Mouse (Mus musculus): Measurements from ENCODE around the gene 2010111I01Rik. TPM values are rescaled to one million over a fixed set of nuclear protein-coding genes. Genes with fewer than 3 reads are reported as not detected.
"Not testable (repeated sequence)": the region's sequence is repeated elsewhere in the genome, so short reads cannot be mapped to it uniquely, and the experiment has no call there.

2010111I01Rik gene
- polyA plus RNA-seq, 1 experiment = 22.5 TPM

GRCm38 (mm10) chr13:63309563-63309962 lies 344.9 kb downstream of the 2010111I01Rik start:
- WGBS = 85% methylated on average over 3 of the region's 3 CpGs
- no peak overlapping the region for H3K4me3 ChIP-seq (ENCODE audit: extremely low read depth, insufficient read depth, insufficient read length)
- H3K4me1 ChIP-seq (ENCODE audit: control insufficient read depth, insufficient read depth, insufficient read length) = no peaks in the 10 kb centered on the region
- no peak overlapping the region for H3K27ac ChIP-seq (ENCODE audit: insufficient read depth, low read length)
- DNase-seq (ENCODE audit: low read depth in 1 of 2, low spot score in 2 of 2) = no peak
- H3K36me3 ChIP-seq (ENCODE audit: control insufficient read depth, insufficient read depth, low read length) = 0 out of 2 replicates have a peak, but pooled peaks cover 1% of the 10 kb centered on the region
- TF ChIP-seq POLR2A (IDR thresholded peaks at IDR 0.05; ENCODE audit: low read depth, low read length) = no peak
- TF ChIP-seq CTCF (IDR thresholded peaks at IDR 0.05; ENCODE audit: extremely low read depth, insufficient read depth, insufficient read length, insufficient replicate concordance) = no peak
- no peaks in the 10 kb centered on the region for H3K27me3 ChIP-seq (ENCODE audit: control insufficient read depth, insufficient read depth, low read length)

GRCm38 (mm10) chr13:63311156-63311555 lies 346.5 kb downstream of the 2010111I01Rik start:
- no peak overlapping the region for H3K4me3 ChIP-seq (ENCODE audit: extremely low read depth, insufficient read depth, insufficient read length)
- H3K27ac ChIP-seq (ENCODE audit: insufficient read depth, low read length) = no peak overlapping the region
- TF ChIP-seq CTCF (IDR thresholded peaks at IDR 0.05; ENCODE audit: extremely low read depth, insufficient read depth, insufficient read length, insufficient replicate concordance) (no peak), POLR2A (IDR thresholded peaks at IDR 0.05; ENCODE audit: low read depth, low read length) (no peak)
- no peaks in the 10 kb centered on the region for H3K27me3 ChIP-seq (ENCODE audit: control insufficient read depth, insufficient read depth, low read length)
- 0 out of 2 replicates have a peak, but pooled peaks cover 1% of the 10 kb centered on the region for H3K36me3 ChIP-seq (ENCODE audit: control insufficient read depth, insufficient read depth, low read length)
- H3K4me1 ChIP-seq (ENCODE audit: control insufficient read depth, insufficient read depth, insufficient read length) = no peaks in the 10 kb centered on the region
- DNase-seq (ENCODE audit: low read depth in 1 of 2, low spot score in 2 of 2) = no peak
- WGBS = 75% methylated on average over 2 of the region's 2 CpGs

- Histone ChIP-seq H3K4me3 (ENCODE audit: extremely low read depth, insufficient read depth, insufficient read length) (no peak overlapping the region), H3K27me3 (ENCODE audit: control insufficient read depth, insufficient read depth, low read length) (no peaks in the 10 kb centered on the region), H3K36me3 (ENCODE audit: control insufficient read depth, insufficient read depth, low read length) (peaks cover 4% of the 10 kb centered on the region), H3K4me1 (ENCODE audit: control insufficient read depth, insufficient read depth, insufficient read length) (no peaks in the 10 kb centered on the region), H3K27ac (ENCODE audit: insufficient read depth, low read length) (no peak overlapping the region)
- TF ChIP-seq POLR2A (IDR thresholded peaks at IDR 0.05; ENCODE audit: low read depth, low read length) = no peak
- TF ChIP-seq CTCF (IDR thresholded peaks at IDR 0.05; ENCODE audit: extremely low read depth, insufficient read depth, insufficient read length, insufficient replicate concordance) = no peak
- 91% methylated on average over 1 of the region's 1 CpGs for WGBS
- no peak for DNase-seq (ENCODE audit: low read depth in 1 of 2, low spot score in 2 of 2)
Observed at GRCm38 (mm10) chr13:63313247-63313646, 348.6 kb downstream of the 2010111I01Rik start.

GRCm38 (mm10) chr13:63313748-63314607 lies 349.3 kb downstream of the 2010111I01Rik start:
- DNase-seq (ENCODE audit: low read depth in 1 of 2, low spot score in 2 of 2) = no peak
- Histone ChIP-seq H3K36me3 (ENCODE audit: control insufficient read depth, insufficient read depth, low read length) (peaks cover 4% of the 10 kb centered on the region), H3K27ac (ENCODE audit: insufficient read depth, low read length) (no peak overlapping the region), H3K4me3 (ENCODE audit: extremely low read depth, insufficient read depth, insufficient read length) (no peak overlapping the region), H3K27me3 (ENCODE audit: control insufficient read depth, insufficient read depth, low read length) (no peaks in the 10 kb centered on the region), H3K4me1 (ENCODE audit: control insufficient read depth, insufficient read depth, insufficient read length) (no peaks in the 10 kb centered on the region)
- 69% methylated on average over 12 of the region's 12 CpGs for WGBS
- TF ChIP-seq CTCF (IDR thresholded peaks at IDR 0.05; ENCODE audit: extremely low read depth, insufficient read depth, insufficient read length, insufficient replicate concordance) (no peak), POLR2A (IDR thresholded peaks at IDR 0.05; ENCODE audit: low read depth, low read length) (no peak)

- H3K27ac ChIP-seq (ENCODE audit: insufficient read depth, low read length) = no peak overlapping the region
- no peak for TF ChIP-seq POLR2A (IDR thresholded peaks at IDR 0.05; ENCODE audit: low read depth, low read length)
- TF ChIP-seq CTCF (IDR thresholded peaks at IDR 0.05; ENCODE audit: extremely low read depth, insufficient read depth, insufficient read length, insufficient replicate concordance) = no peak
- H3K4me3 ChIP-seq (ENCODE audit: extremely low read depth, insufficient read depth, insufficient read length) = no peak overlapping the region
- WGBS = 71% methylated on average over 4 of the region's 4 CpGs
- DNase-seq (ENCODE audit: low read depth in 1 of 2, low spot score in 2 of 2) = no peak
- no peaks in the 10 kb centered on the region for H3K4me1 ChIP-seq (ENCODE audit: control insufficient read depth, insufficient read depth, insufficient read length)
- H3K27me3 ChIP-seq (ENCODE audit: control insufficient read depth, insufficient read depth, low read length) = no peaks in the 10 kb centered on the region
- H3K36me3 ChIP-seq (ENCODE audit: control insufficient read depth, insufficient read depth, low read length) = peaks cover 4% of the 10 kb centered on the region
Observed at GRCm38 (mm10) chr13:63314608-63314920, 349.9 kb downstream of the 2010111I01Rik start.

GRCm38 (mm10) chr13:63315111-63315510 lies 350.4 kb downstream of the 2010111I01Rik start:
- H3K4me3 ChIP-seq (ENCODE audit: extremely low read depth, insufficient read depth, insufficient read length); H3K36me3 ChIP-seq (ENCODE audit: control insufficient read depth, insufficient read depth, low read length); H3K27ac ChIP-seq (ENCODE audit: insufficient read depth, low read length); H3K4me1 ChIP-seq (ENCODE audit: control insufficient read depth, insufficient read depth, insufficient read length); H3K27me3 ChIP-seq (ENCODE audit: control insufficient read depth, insufficient read depth, low read length); DNase-seq (ENCODE audit: low read depth in 1 of 2, low spot score in 2 of 2): not testable (repeated sequence)
- WGBS = 94% methylated on average over 4 of the region's 4 CpGs

- WGBS = 62% methylated on average over 6 of the region's 6 CpGs
- H3K27ac ChIP-seq (ENCODE audit: insufficient read depth, low read length) = no peak overlapping the region
- no peak for DNase-seq (ENCODE audit: low read depth in 1 of 2, low spot score in 2 of 2)
Observed at GRCm38 (mm10) chr13:63315777-63316176, 351.1 kb downstream of the 2010111I01Rik start.

More at GRCm38 (mm10) chr13:63315777-63316176, 351.1 kb downstream of the 2010111I01Rik start:
- Histone ChIP-seq H3K4me3 (ENCODE audit: extremely low read depth, insufficient read depth, insufficient read length) (no peak overlapping the region), H3K36me3 (ENCODE audit: control insufficient read depth, insufficient read depth, low read length) (peaks cover 4% of the 10 kb centered on the region), H3K4me1 (ENCODE audit: control insufficient read depth, insufficient read depth, insufficient read length) (no peaks in the 10 kb centered on the region), H3K27me3 (ENCODE audit: control insufficient read depth, insufficient read depth, low read length) (no peaks in the 10 kb centered on the region)
- no peak for TF ChIP-seq CTCF (IDR thresholded peaks at IDR 0.05; ENCODE audit: extremely low read depth, insufficient read depth, insufficient read length, insufficient replicate concordance)
- TF ChIP-seq POLR2A (IDR thresholded peaks at IDR 0.05; ENCODE audit: low read depth, low read length) = no peak
